Mouse (Mus musculus) gastrocnemius, adult 8-10 months (tissue): ENCODE data around the gene Pnpla1. TPM values are rescaled to one million over a fixed set of nuclear protein-coding genes. Genes with fewer than 3 reads are reported as not detected.

ENCODE experiments used
- DNase-seq, 2 experiments: peaks; one replicate each; pipeline ENCODE4 v3.0.0; 2022; ENCODE audit warnings: low spot score in 2 of 2
- total RNA-seq, 4 experiments: library from RNA; stranded (reverse); gene quantifications; 2 replicates each; pipeline ENCODE4 v1.2.4; 2022

Gene Pnpla1
- total RNA-seq, 4 experiments from 2014 or later = not detected

DNA sequence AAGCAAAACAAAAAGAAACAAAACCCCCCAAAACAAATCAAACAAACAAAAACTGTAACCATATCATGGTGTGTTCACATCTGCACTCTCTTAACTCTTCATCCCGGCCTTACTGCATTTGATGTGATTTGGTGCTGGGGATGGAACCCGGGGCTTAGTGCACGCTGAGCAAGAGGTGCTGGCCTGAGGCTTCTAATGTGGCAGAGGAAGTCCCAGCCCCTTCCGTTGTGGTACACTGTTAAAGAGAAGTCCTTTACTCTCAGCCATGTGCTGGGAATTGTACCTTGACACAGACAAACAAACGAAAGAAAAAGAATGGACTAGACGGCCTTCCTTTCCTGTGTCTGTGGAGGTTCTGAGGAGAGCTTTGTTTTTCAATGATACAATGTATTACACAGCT is 63.9 kb downstream of the Pnpla1 start:
- DNase-seq = no peak

DNA sequence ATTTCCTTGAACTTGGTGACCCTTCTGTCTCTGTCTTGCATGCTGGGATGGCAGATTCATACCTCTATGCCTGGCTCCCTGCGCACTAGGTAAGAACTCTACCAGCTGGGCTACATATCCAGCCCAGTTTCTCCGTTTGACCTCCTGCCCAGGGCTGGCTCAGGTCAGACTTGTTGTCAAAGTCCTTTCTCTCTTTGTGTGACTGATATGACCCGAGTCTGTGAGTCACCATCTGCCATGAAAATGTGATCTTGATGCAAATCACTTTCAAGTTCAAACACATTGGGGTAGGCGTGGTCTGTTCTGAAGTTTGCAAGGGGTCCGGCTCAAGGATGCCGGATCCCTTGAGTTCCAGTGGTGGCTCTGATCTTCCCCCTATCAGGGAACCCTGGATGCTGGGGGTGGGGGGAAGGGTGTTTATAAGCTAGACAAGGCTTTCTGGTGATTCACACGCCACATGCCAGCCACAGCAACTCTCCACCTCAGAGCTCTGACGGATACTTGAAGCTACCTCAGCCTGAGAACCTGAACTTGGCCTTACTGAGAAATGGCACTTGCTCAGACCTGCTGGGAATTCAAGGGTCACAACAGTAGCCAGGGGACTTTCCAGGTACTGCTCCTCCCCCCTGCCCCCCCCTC is 66.9 kb downstream of the Pnpla1 start:
- no peak for DNase-seq

DNA sequence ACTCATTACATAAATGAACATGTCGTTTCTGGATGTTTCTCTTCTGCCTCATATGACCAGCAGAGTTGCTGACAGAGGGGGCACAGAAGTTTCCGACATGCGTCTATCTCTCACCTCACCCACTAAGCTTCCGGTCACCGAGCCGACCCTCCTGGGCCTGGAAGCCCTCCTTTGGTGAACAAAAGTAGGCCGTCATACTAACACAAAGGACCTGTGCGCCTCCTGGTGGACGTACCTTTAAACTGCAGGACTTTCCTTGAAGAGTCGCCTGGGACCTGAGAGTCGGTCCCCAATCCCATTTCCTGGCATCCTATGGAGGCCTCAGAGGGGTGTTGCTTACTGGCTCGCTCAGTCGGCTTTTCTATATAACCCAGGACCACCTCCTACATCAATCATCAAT is 68.2 kb downstream of the Pnpla1 start:
- DNase-seq = peak; percentile 61 to 63

DNA sequence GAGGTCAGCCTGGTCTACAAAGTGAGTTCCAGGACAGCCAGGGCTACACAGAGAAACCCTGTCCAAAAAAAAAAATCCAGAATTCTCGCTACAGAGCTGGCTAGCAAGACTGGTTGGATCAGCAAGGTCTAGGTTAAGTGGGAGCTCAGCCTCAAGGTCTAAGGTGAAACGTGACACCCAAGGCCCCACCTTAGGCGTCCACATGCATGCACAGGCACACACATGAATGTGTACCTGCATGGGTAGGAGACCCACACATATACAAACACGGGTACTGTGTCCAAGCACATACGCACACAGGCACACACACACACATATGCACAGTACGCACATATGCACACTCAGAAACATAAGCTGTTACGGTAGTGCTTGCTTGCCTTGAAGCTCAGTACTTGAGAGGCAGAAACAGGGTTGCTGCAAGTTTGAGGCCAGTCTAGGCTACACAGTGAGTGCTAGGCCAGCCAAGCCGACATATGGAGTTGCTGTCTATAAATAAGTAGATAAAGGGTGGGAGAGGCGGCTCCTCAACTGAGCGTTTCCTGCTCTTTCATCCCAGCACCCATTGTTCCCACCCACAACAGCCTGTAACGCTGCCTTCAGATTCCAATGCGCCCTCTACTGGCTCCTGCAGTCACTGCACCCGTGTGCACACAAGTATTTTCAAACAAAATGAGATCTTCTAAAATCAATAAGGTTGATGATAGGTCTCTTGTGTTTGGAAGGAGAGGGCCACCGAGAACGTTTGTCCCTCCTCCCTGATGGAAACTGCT is 68.8 kb downstream of the Pnpla1 start:
- no peak for DNase-seq

DNA sequence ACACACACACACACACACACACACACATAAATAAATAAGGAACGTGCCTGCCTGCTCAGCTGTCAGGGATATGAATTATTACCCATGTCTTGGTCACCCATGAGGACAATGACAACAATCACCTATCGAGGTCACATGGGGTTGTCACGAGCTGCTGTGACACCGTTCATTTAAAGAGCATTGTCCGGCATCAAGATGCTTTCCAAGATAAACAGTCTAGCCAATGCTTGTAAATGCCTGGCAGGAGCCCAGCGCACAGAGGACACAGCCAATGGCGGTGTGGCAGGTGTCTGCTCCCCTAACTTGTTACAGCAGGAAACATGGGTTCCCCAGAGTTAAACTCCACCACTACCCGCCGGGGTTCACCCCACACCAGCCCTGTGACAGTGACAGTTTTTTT is 69.8 kb downstream of the Pnpla1 start:
- DNase-seq = no peak

DNA sequence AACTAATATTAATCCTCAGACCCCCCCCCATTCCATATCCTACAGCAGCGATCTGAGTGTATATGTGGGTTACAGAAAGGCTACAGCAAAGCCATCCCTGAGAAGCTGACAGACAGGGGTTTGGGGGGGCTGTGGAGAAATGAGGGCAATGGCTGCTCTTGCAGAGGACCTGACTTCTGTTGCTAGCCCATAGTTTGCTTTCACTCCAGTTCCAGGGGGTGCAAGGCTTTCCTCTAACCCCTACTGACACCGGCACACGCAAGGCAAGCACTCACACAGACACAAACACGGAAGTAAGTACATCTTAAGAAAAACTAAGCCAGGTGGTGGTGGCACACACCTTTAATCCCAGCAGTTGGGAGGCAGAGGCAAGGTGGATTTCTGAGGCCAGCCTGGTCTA is 71.2 kb downstream of the Pnpla1 start:
- no peak for DNase-seq

DNA sequence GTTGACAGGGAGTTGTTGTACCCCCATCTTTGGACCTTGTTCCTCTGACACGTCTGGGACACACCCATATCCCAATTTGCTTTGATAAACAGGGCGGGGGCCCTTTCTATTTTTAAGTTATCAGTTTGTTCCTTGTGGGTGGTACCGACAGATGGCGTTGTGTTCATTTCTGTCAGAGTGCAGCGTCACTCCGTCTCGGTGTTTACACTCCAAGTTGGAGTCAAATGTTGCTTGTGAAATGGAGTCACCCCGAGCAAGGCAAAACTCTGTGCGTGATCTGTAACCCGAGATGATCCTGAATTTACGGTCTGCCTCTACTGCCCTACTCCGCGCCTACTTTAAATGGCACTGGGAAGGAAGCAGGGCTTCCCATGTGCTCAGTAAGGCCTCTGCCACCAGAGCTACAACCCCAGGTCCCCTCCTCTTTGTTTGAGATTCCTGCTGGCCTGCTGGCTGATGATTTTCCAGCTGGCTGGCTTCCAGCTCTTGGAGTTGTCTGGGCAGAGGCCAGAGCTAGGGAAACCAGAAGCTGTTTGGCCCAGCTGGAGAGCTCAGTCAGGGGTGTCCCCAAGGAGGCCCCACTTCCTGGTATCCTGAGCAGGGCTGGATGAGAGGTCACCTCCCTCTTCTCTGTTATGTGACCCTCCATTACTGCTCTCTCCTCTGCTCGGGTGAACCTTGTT is 72.3 kb downstream of the Pnpla1 start:
- DNase-seq = peak; percentile 80 to 90

DNA sequence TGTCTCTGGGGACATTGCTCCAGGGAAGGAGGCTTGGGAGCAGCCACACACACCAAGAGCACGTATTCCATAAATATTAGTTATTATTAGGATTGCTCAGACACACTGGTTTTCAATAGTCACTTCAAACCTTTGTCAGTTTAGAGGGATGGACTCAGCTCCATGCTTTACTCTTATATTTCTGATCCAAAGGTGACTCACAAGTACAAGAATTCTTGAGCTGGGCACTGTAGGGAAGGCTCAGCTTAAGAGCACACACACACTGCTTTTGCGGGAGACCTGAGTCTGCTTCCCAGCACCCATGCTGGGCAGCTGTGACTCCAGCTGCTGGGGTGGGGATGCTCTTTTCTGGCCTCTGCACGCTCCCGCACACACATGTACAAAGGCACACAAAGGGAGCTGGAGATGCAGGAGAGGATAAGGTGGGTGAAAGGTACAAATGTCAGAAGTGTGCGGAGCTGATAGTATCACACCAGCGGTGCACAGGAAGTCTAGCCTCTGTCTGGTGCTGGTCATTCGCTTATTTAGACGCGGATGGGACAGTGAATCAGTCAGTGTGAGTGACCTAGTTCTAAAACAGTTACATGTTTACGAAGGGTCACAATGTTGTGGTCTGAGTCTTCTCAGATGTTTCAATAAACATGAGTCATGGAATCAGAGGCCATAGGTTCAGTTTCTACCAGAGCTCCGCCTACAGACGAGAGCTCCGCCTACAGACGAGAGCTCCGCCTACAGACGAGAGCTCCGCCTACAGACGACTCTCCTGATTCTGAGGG is 73.4 kb downstream of the Pnpla1 start:
- DNase-seq = no peak

DNA sequence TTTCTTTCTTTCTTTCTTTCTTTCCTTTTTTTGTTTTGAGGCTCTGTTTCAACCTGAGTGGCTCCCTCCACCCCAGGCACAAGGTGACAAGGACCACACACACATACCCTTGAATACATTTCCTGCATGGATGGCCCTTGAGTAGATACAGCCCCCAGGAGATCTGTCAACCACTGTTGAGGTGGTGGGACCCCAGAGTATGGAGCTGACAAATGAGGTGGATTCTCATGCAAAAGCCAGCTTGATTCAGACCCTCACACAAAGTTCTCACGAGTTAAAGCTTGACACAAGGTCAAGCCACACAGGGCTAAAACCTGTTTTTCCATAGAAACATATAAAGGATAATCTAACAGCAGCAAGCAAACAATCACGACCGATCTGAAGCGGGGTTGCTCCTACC is 74.1 kb downstream of the Pnpla1 start:
- no peak for DNase-seq

DNA sequence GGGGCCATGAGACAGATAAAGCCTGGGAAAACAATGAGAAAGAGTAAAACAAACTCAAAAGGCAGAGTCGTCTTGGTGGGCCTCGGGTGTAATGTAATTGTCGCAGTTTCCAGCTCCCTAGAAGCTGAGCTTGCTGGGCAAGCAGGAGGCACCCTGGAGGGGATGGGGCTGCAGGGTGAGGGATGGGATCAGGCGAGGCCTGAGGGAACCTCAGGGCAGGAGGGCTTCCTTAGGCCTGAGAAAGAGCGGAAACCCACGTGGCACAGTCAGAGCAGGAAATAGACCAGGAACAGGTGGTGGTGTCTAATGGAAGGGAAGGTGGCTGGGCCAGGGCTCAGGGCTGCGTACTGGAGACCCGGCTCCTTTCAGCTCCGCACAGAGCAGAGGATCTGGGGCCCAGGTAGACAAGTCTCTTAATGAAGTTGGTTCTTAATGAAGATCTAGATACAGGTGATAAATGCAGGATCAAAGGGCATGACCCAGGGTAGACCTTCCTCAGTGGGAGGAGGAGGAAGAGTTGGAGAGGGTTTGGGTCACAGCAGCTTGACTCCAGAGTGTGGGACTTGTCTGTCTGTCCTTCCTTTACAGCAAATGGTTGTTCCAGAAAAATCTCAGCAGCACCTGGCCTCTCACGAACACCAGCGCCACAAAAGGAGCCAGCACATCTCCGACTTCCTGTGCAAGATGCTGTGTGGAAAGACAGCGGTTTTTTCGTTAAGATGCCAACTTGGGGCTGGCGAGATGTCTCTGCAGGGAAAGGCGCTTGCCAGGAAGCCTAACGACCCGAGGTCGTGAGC is 76.1 kb downstream of the Pnpla1 start:
- no peak for DNase-seq

DNA sequence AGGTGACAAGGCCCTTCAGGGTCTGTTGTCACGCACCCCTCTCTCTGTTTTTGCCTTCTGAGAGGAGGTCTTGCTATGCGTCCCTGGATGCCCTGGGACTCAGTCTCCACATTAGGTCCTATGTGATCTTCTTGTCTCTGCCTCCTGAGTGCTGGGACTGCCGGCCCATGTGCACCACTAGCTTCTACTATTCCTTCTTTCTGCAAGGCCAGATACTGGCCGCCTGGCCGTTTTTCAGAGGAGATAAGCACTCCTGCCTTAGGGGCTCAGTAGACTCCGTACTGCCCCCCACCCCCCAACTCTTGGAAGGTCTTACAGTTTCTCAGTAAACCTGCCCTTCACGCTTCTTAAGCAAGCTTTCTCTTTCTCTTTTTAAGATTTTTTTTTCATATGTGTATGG is 77.9 kb downstream of the Pnpla1 start:
- no peak for DNase-seq

DNA sequence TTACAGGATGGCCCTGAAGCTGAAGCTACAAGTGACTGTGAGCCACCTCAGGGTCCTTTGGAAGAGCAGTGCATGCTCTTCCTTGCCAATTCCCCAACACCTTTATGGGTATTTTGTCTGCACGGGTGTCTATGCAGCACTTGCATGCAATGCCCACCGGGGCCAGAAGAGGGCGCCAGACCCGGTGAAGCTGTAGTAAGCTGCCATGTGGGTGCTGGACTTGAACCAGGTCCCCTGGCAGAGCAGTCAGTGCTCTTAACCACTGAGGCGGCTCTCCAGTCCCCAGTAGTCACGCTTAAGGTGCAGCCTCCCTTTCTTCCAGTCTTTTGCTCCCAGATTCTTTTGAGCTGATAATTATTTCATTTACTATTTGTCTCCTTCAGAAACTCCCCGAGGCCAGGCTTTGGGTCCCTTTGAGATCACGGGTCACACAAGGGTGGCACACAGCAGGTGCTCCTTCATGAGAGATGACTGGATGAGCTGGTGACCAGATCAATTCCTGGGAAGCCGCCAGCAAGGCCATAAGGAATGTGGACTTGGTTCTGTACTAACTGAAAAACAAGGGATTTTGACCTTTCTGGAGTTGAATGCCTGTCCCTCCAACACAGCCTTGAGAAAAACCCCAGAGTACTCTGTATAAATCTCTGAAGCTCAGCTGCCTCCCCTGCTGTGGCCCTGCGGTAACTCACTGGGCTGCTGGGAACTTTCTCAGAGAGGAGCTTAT is 78.6 kb downstream of the Pnpla1 start:
- no peak for DNase-seq

Other genes starting within 250 kb of the Pnpla1 start
- gene Srpk1, start 235.7 kb upstream of the Pnpla1 start, total RNA-seq = 10 to 100 TPM; 23.1 to 29.4 (median 26.6) TPM
- gene Slc26a8, start 168.2 kb upstream of the Pnpla1 start, total RNA-seq = under 1 TPM in 3 of 4 experiments, not detected in 1; 0.10 to 0.63 (median 0.46) TPM
- gene Mapk14, start 167.1 kb upstream of the Pnpla1 start, total RNA-seq = 100 to 1,000 TPM; 107 to 121 (median 113) TPM
- 1 to 10 TPM in 1 of 4 experiments, under 1 TPM in 1, not detected in 2; 0.86 to 1.7 TPM for gene AC170998.1, start 132.3 kb upstream of the Pnpla1 start, total RNA-seq
- gene Mapk13, start 89.1 kb upstream of the Pnpla1 start, total RNA-seq = under 1 TPM in 1 of 4 experiments, not detected in 3; 0.34 TPM
- 10 to 100 TPM; 13.2 to 16.5 (median 16.3) TPM for gene Brpf3, start 57.3 kb upstream of the Pnpla1 start, total RNA-seq
- gene 4930539E08Rik, start 56.9 kb downstream of the Pnpla1 start, total RNA-seq = not detected
- not detected for gene Pxt1, start 85.4 kb downstream of the Pnpla1 start, total RNA-seq
- gene Kctd20, start 93.5 kb downstream of the Pnpla1 start, total RNA-seq = 10 to 100 TPM; 27.0 to 38.6 (median 28.7) TPM
- 10 to 100 TPM; 19.5 to 22.5 (median 19.8) TPM for gene Stk38, start 149.6 kb downstream of the Pnpla1 start, total RNA-seq
- gene Srsf3, start 174.2 kb downstream of the Pnpla1 start, total RNA-seq = 10 to 100 TPM; 29.4 to 43.1 (median 37.1) TPM
- 10 to 100 TPM in 3 of 4 experiments, 1 to 10 TPM in 1; 9.8 to 33.8 (median 12.1) TPM for gene Cdkn1a, start 232.6 kb downstream of the Pnpla1 start, total RNA-seq